Mouse (Mus musculus) gastrocnemius, postnatal 36 days (tissue): ENCODE data around the gene Gga1. TPM values are rescaled to one million over a fixed set of nuclear protein-coding genes. Genes with fewer than 3 reads are reported as not detected.
"Not testable (repeated sequence)": the region's sequence is repeated elsewhere in the genome, so short reads cannot be mapped to it uniquely, and the experiment has no call there.

Source experiments
- DNase-seq, 2 experiments: peaks; one replicate each; pipeline ENCODE4 v3.0.0; 2022
- intact Hi-C: fragments of 180-260 bp; cut with DNase I; formaldehyde crosslinking; loops from one replicate; pipeline ENCODE4 v1.15.1; 2025
- total RNA-seq, 2 experiments: library from RNA; stranded (reverse); gene quantifications; 2 replicates each; pipeline ENCODE4 v1.2.3; 2021

Gga1 gene
- total RNA-seq, 2 experiments from 2014 or later: 34.1 to 34.9 TPM

DNA sequence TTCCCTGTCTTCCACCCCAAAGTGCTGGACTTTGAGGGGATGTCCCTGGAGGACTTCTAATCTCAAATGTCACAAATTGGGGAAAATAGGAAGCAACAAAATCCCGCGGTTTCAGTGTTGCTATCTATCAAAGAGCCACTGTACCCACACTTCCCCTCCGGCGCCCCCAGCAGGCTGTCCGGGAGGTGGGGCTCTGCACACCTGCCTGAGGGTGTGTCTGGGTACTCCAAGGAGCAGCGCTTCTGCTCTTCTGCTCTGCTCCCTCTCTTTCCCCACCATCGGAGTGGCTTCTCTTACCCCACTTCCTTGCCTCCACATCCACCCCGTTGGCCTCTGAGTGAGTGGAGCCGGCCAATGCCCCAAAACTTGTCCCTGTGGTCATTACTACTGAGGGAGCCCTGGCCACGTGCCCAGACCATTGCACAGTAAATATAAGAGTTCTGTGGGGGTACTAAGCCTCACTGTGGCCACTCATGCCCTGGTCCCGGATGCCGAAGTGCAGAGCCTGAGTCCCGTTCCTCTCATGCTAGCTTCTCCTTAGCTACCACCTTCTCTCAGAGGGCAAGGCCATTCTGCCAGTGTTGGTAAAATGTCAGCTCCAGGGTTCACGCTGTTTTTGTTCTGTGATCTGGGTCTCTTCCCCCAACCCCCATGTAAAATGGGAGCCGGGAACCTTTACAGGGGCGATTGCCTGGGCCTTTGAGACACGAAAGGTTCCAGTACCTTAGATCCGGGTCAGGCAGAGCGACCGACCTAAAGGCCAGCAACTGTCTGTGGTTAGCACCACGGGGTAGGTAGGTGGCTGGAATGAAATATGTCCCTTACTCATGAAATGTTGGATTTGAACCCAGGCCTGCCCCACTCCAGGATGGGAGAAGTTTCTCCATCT is 33.2 kb upstream of the Gga1 start:
- intact Hi-C loops: no loop called here
- DNase-seq: no peak

- DNase-seq: peak in 1 of 2 experiments; percentile 56
- intact Hi-C loops: loop anchor here (5.0 kb wide), 1 partner anchor 222 kb away; no protein-coding TSS in a partner anchor
These were observed 32.2 kb upstream of the Gga1 start for GRCm38 (mm10) chr15:78844791-78845190.

DNA sequence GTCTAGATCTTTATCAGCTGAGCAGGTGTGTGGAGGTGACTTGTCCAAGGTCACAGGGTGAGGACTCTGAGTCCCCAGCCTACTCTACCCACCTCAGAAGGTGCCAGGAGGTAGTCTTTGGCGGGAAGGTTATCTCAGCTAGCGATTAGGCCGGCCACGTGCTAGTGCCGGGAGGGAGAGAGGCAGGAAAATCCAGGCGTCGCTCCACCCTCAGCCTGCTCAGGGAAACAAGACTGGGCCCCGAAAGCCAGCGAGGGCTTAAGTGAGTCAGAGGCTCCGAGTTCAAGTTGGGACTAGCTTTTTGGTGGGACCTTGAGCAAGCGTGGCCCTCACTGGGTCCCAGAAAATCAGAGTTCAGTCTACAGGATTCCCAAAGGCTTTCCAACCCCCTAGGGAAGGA is 31.7 kb upstream of the Gga1 start:
- intact Hi-C loops: loop anchor here (5.0 kb wide), 1 partner anchor 223 kb away; no protein-coding TSS in a partner anchor
- no peak for DNase-seq

DNA sequence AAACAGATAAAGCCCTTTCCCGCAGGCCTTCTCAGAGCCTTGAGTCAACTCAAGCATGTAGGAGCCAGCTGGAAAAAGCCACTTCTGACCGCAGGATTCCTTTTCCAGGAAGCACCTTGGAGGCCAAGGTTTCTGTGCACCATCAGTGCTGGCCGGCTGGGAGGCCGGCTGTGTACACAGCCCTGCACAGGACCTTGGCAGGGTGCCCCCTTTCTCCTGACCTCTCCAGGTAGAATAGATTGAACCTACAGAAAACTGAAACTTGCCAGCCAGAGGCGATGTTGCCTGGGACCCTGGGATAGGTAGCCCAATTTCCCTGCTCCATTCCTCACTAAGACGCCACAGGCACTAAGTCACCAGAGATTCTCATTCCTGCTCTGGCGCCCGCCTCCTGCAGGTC is 31.1 kb upstream of the Gga1 start:
- intact Hi-C loops: loop anchor here (5.0 kb wide), 1 partner anchor 224 kb away; no protein-coding TSS in a partner anchor
- DNase-seq: no peak

DNA sequence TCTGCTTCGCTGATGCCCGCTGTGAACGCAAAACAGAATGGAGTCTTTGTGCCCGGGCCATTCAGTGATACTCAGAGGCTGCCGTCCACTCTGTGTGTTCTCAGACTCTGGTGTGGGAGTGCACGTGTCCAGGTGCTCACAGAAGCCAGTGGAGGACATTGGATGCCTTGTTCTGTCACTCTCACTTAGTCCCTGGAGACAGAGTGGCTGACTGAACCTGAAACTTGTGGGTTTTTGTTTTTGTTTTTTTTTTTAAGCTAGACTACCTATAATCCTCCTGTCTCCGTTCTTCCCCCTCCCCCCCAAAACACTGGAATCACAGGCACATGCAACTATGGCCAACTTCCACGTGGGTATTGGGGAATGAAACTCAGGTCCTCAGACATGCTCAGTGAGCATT is 30.6 kb upstream of the Gga1 start:
- intact Hi-C loops: loop anchor here (5.0 kb wide), 1 partner anchor 224 kb away; no protein-coding TSS in a partner anchor
- no peak for DNase-seq

- intact Hi-C loops: loop anchor here (5.0 kb wide), 1 partner anchor 225 kb away; no protein-coding TSS in a partner anchor
- not testable (repeated sequence) for DNase-seq
These were observed 30.2 kb upstream of the Gga1 start for GRCm38 (mm10) chr15:78846805-78847204.

DNA sequence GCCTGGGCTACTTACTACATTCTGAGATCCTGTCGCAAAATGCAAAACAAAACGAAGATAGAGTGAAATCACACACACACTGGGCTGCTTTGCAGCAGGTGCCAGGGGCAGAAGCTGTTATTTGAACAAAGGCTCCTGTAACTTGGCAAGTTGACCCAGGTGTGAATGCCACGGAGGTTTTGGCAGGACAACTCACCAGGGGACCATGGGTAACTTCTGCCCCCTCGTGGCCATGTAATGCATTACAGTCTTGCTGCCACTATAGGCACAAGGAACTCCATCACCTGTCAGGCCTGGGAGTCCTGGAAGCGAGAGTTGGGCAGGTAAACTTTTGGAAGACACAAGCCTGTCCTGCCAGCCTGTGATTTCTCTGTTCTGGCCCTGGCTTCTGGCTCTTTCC is 28.5 kb upstream of the Gga1 start:
- peak; percentile 76 to 78 for DNase-seq
- intact Hi-C loops: loop anchor here (1.0 to 5.0 kb wide), 2 partner anchors 22 to 226 kb away; no protein-coding TSS in a partner anchor

GRCm38 (mm10) chr15:78849485-78849884 is 27.5 kb upstream of the Gga1 start:
- DNase-seq: no peak
- intact Hi-C loops: loop anchor here (5.0 kb wide), 1 partner anchor 227 kb away; no protein-coding TSS in a partner anchor

- intact Hi-C loops: no loop called here
- DNase-seq: no peak
These were observed 26.7 kb upstream of the Gga1 start for GRCm38 (mm10) chr15:78850059-78850824.

GRCm38 (mm10) chr15:78850944-78851343 is 26.0 kb upstream of the Gga1 start:
- DNase-seq: no peak
- intact Hi-C loops: no loop called here

- intact Hi-C loops: no loop called here
- DNase-seq: peak; percentile 90 to 91
These were observed 25.4 kb upstream of the Gga1 start for GRCm38 (mm10) chr15:78851505-78852153.

DNA sequence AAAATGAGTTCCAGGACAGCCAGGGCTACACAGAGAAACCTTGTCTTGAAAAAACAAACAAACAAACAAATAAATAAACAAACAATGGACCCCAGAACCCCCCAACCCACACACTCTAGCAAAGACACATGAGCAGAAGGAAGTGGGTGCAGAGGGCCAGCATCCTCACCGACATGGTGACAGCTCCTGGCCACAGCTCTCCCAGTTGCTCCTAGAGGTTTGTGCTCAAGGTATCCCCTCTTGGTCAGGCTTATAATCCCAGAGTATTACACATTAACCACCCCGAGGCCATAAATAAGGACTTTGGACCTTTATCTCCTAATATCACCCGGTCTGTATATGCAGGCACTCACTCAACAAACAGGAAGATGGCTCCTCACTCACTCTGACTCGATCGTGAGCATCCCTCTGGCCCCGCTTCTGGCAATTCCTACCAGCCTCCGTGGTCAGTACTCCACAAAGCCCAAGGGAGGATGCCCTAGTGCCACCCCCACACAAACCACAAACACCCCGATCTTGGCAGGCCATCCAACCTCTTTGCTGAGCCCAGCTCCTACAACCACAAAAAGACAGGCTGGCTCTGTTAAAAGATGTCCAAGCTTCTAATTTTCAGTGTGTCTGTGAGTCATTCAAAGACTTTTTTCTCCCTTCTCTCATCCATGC is 21.6 kb upstream of the Gga1 start, which contains the start of gene Lgals2:
Gene Lgals2 (minus strand): TSS at position 227 of the 663 bp plus-strand sequence.
- intact Hi-C loops: no loop called here
- no peak for DNase-seq

DNA sequence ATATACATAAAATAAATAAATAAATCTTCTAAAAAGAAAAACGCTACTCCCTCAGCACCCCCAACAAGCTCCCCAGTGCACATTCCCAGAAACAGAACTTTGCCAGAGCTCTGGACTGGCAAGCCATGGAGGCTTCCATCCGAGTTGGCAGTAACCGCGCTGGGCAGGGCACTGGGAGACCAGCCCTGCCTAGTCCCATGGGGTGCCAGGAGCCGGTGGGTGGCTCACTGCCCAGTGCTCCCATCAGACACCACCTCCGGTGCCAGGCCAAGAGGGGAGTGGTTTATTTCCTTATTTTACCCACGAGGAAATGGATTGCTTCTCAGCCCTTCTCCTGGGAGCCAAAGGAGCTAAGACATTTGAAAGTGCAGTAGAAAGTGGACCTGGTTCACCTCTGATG is 20.0 kb upstream of the Gga1 start:
- DNase-seq: peak in 1 of 2 experiments; percentile 76
- intact Hi-C loops: no loop called here

DNA sequence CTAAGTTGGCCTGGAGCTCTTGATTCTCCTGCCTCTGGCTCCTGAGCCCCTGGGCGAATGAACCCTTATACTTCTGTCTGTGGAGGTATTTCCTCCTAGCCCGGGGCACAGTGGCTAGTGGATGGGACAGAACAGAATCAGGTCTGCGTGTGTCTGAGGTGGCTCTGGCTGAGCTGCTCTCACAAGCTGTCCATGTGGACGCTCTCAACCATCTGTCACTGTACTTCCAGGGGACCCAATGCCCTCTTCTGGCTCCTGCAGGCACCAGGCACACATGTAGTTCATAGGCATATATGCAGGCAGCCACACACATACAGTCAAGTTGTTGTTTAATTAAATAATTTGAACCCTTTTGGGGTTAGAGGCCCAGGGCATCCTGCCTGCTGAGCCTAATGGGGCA is 17.7 kb upstream of the Gga1 start:
- DNase-seq: no peak
- intact Hi-C loops: no loop called here

DNA sequence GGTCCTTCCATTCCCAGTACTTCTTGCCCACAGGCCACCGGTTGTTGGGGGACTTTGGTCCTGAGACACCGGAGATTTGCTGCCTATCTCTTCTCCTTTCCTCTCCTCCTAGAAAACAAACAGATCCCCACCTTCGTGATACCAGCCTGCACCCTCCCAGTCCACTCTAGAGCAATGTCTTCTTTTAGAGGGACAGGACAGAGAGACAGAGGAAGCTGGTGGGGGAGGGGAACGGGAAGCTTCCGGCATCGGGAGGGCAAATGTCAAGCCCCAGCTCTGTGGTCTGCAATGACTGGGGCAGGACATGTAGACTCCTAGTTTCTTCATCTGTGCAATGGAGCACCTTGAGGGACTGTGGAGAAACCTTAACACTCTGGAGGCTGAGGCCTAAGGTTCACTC is 17.3 kb upstream of the Gga1 start:
- intact Hi-C loops: no loop called here
- no peak for DNase-seq

GRCm38 (mm10) chr15:78862280-78862679 is 14.7 kb upstream of the Gga1 start:
- intact Hi-C loops: no loop called here
- DNase-seq: no peak

DNA sequence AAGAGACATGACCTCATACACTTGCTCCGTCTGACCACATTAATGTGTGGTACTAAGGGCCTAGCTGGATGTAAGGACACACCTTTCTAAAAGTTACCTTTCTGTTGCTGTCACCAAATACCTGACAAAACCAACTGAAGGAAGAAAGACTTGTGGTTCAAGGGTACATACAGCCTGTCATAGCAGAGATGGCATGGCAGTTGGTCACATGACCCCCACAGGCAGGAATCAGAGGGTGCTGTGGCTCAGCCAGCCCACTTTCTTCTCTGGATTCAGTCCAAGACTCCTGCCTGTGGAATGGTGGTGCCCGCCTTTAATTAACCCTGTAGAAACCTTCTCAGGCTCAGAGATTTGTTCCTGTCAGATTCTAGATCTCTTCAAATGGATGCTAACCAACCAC is 13.8 kb upstream of the Gga1 start:
- DNase-seq: no peak
- intact Hi-C loops: no loop called here

DNA sequence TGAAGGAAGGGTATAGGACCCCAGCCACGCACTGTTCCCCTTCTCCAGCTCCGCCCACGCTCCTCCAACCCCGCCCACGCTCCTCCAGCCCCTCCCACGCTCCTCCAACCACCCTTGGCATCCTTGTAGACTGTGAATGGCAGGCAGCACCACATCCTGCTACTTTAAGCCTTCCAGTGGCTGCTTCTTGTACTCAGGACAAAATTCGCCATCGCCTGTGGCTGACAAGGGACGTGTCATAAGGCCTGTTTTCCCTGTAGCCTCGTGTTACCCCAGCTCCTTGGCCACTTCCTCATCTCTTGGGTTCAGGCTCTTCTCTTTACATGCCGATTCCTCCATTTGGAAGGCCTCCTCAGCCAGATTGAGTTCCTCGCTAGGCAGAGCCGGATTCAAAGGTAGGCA is 13.1 kb upstream of the Gga1 start:
- DNase-seq: no peak
- intact Hi-C loops: no loop called here

- intact Hi-C loops: loop anchor here (5.0 kb wide), 2 partner anchors 41 to 246 kb away; no protein-coding TSS in a partner anchor
- no peak for DNase-seq
These were observed 8.6 kb upstream of the Gga1 start for GRCm38 (mm10) chr15:78868398-78868797.

GRCm38 (mm10) chr15:78868826-78869233 is 8.2 kb upstream of the Gga1 start:
- intact Hi-C loops: loop anchor here (5.0 kb wide), 2 partner anchors 42 to 247 kb away; no protein-coding TSS in a partner anchor
- no peak for DNase-seq
